Mouse (Mus musculus) central nervous system, embryonic 14 days (tissue): Measurements from ENCODE around the gene Camk2g. TPM values are rescaled to one million over a fixed set of nuclear protein-coding genes. Genes with fewer than 3 reads are reported as not detected.

Experiments used
- polyA plus RNA-seq: library from polyadenylated mRNA; depleted of rRNA; stranded (reverse); fragments of >200 nt; gene quantifications from 2 replicates; pipeline ENCODE4 v1.2.3, GENCODE M21; 2012; rRNA removed

Gene Camk2g
- polyA plus RNA-seq = 80.1 and 82.1 TPM in 2 replicates

DNA sequence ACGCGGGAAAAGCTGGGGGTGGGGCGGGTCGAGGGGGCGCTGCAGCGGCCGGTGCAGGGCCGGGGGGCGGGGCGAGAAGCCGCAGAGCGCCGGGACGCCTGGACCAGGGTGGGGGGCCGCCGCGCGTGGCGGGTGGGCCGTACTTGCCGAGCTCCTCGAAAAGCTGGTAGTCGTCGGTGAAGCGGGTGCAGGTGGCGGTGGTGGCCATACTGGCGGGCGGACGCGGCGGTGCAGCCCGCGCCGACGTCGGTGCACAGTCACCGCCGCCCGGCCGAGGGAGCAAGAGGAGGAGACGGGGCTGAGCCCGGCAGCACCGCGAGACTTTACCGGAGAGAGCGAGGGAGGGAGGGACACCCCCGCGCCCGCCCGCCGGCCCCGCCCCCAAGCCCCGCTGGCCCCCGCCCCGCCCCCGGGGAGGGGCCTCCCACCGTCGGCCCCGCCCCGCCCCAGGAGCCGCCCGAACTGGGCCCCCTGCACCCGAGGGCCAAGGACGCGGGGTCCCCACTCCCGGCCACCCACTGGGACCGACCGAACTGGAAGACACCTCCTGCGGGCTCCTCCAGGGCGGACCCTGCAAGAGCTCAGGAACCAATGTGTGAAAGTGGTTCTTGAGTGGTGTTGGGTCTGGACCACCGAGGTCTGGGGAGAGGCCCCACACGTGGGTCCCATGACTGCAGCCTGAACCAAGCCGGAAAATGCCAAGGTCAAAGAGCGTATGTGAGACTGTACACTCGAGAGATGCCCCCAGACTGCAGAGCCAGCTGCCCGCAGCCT lies at the start of gene Camk2g:
Gene Camk2g, minus strand, starts transcription at position 331 of the 774 bp plus-strand sequence.

GRCm38 (mm10) chr14:20836171-20836904 lies 42.5 kb upstream of the Camk2g start, which contains the start of gene Plau:
Gene Plau (plus strand): TSS chr14:20836660.

DNA sequence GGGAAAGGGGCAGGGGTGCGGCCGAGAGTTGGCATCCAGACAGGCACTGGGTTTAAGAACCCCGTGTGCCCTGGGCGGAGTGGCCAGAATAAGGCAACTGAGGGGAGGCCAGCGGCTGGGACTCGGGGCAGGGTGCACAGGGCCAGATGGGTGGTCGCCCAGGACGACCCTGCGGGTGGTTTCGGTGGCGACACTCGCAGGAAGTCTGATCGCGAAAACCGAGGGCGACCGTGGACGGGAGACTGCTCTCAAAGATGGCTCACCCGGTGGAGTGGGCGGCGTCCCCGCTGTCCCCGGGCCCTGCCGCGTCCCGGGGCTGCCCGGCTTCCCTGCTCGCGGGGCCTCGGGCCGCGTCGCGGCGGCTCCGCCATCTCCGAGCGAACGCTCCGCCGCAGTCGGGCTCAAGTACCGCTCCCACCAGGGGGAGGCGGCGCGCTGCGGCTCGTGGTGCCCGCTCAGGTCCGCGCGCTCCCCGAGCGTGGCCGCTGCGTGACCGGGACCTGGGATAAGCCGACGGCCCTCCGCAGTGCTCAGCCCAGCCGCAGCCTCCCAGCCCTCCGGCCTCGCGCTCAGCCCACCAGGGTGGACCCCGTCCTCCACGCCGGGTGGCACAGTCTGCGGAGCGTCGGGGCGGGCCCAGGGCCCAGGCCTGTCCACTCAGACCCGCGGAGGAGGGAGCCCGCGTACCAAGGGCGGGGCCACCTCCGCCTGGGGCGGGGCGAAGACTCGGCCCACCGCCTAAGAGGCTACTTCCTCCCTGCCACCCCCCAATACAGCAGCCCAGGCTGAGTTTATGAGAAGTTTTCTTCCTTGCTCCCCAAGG lies 59.7 kb downstream of the Camk2g start, which contains the start of gene Ndst2:
Gene Ndst2, minus strand, starts transcription at position 611 of the 823 bp plus-strand sequence.

GRCm38 (mm10) chr14:20707201-20708190 lies 86.4 kb downstream of the Camk2g start, which contains the start of gene Zswim8:
Gene Zswim8 (plus strand): TSS chr14:20707552.

DNA sequence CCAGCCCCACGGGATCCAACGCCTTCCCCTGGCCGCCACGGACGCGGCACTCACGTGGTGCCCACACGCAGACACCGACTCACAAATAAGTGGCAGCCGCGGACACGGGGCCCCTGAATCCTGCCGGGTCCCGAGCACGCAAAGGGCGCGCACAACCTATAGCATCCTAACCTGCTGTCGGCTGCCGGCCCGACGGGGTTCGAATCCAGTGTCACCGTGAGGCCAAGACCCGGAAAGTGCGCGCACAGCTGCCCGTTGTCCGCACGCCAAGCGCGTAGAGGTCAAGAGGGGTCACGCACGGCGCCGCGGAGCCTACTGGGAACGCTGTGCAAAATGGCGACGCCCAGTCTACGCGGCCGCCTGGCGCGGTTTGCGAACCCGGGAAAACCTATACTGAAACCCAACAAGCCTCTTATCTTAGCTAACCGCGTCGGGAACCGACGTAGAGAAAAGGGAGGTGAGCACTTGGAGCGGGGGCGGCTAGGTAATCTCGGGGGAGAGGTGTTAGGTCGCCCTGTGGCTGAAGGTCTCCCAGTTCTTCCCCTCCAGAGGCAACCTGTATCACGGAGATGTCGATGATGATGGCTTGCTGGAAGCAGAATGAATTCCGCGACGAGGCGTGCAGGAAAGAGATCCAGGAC lies 91.0 kb downstream of the Camk2g start, which contains the start of gene Chchd1:
Gene Chchd1, plus strand, starts transcription at position 266 of the 641 bp plus-strand sequence.

DNA sequence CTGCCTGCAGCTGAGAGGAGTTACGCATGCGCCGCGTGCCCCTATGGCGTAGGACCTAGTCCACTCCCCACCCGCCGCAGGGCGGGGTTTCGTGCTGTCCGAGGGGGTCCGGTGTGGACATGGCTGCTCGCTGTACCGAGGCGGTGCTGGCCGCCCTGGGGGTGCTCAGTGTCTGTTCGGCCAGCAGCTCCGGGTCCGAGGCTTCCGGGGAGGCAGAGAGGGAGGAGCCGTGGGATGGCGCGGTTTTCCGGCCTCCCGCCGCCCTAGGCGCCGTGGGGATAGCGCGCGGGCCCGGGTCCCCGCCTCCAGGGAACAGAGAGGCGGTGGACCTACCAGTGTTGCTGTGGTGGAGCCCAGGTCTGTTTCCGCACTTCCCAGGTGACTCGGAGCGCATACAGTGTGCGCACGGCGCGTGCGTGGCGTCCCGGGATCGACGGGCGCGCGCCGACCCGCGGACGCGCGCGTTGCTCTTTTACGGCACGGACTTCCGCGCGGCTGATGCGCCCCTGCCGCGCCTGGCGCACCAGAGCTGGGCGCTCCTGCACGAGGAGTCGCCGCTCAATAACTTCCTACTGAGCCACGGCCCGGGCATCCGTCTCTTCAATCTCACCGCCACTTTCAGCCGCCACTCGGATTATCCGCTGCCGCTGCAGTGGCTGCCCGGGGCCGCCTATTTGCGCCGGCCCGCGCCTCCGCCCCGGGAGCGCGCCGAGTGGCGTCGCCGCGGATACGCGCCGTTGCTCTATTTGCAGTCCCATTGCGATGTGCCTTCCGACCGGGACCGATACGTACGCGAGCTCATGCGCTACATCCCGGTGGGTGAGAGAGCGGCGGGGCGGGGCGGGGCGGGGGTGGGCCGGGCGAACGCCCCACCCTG lies 98.8 kb downstream of the Camk2g start, which contains the start of gene Fut11:
Gene Fut11, plus strand, starts transcription at position 85 of the 877 bp plus-strand sequence.

Other genes starting within 250 kb of the Camk2g start
- gene Ppp3cb, start 247.5 kb downstream of the Camk2g start, polyA plus RNA-seq = 116 and 117 TPM in 2 replicates
- 23.8 and 24.3 TPM in 2 replicates for gene Usp54, start 153.0 kb downstream of the Camk2g start, polyA plus RNA-seq
- gene Myoz1, start 137.5 kb downstream of the Camk2g start, polyA plus RNA-seq = 0.07 and 1.5 TPM in 2 replicates
- gene Synpo2l, start 125.7 kb downstream of the Camk2g start, polyA plus RNA-seq = 0.11 and 4.0 TPM in 2 replicates
- 140 and 144 TPM in 2 replicates for gene Sec24c, start 119.8 kb downstream of the Camk2g start, polyA plus RNA-seq
- gene Fut11, start 99.1 kb downstream of the Camk2g start, polyA plus RNA-seq = 19.7 and 22.7 TPM in 2 replicates
- gene Chchd1, start 91.1 kb downstream of the Camk2g start, polyA plus RNA-seq = 145 and 169 TPM in 2 replicates
- gene Zswim8, start 86.5 kb downstream of the Camk2g start, polyA plus RNA-seq = 191 and 210 TPM in 2 replicates
- 30.9 and 40.8 TPM in 2 replicates for gene Ndst2, start 59.5 kb downstream of the Camk2g start, polyA plus RNA-seq
- 2.2 and 3.1 TPM in 2 replicates for gene Plau, start 42.6 kb upstream of the Camk2g start, polyA plus RNA-seq
- 21.6 and 28.8 TPM in 2 replicates for gene Vcl, start 135.3 kb upstream of the Camk2g start, polyA plus RNA-seq